Mouse (Mus musculus) heart, embryonic 14.5 days (tissue): ENCODE measurements around the gene Tcap. TPM values are rescaled to one million over a fixed set of nuclear protein-coding genes. Genes with fewer than 3 reads are reported as not detected.

Experiments used
- ATAC-seq: fragments of 200-750 bp; cut with Nextera tagmentation; 2 replicates; pipeline ENCODE4 v1.8.0; 2017; ENCODE audit warnings: low read depth, moderate TSS enrichment; ENCODE audit not compliant: insufficient number of reproducible peaks, insufficient read depth, low FRiP score
- H3K27ac ChIP-seq, 2 experiments: fragments of 200-500 bp in 1 of 2; fragments of 300-500 bp in 1 of 2; sonication (generic) in 1 of 2; replicated peaks in 1 of 2; 2 replicates each; pipeline ENCODE4 v1.5.1; 2012 to 2014; ENCODE audit warnings: low read depth in 2 of 2, low read length in 2 of 2, control low read depth in 1 of 2, mild to moderate bottlenecking in 1 of 2, mixed read lengths in 1 of 2; ENCODE audit not compliant: control insufficient read depth in 1 of 2, insufficient read depth in 1 of 2
- H3K27me3 ChIP-seq: fragments of 300-500 bp; sonication (generic); 2 replicates; pipeline ENCODE4 v1.6.1; 2014; ENCODE audit warnings: mild to moderate bottlenecking, low read length, control low read depth; ENCODE audit not compliant: control insufficient read depth, insufficient read depth
- H3K36me3 ChIP-seq: fragments of 300-500 bp; sonication (generic); 2 replicates; pipeline ENCODE4 v1.6.1; 2014; ENCODE audit warnings: mild to moderate bottlenecking, control low read depth, low read length, mixed read lengths; ENCODE audit not compliant: control insufficient read depth, insufficient read depth
- H3K4me1 ChIP-seq, 2 experiments: fragments of 200-500 bp in 1 of 2; fragments of 300-500 bp in 1 of 2; sonication (generic) in 1 of 2; 2 replicates each; pipeline ENCODE4 v1.6.1; 2012 to 2014; ENCODE audit warnings: low read length in 2 of 2, control low read depth in 1 of 2, mixed read lengths in 1 of 2; ENCODE audit not compliant: control insufficient read depth in 2 of 2, insufficient read depth in 2 of 2
- H3K4me2 ChIP-seq: fragments of 300-500 bp; sonication (generic); 2 replicates; pipeline ENCODE4 v1.6.1; 2014; ENCODE audit warnings: mild to moderate bottlenecking, low read length
- H3K4me3 ChIP-seq, 2 experiments: fragments of 200-500 bp in 1 of 2; fragments of 300-500 bp in 1 of 2; sonication (generic) in 1 of 2; 2 replicates each; pipeline ENCODE4 v1.5.1; 2012 to 2014; ENCODE audit warnings: low read length in 2 of 2, mild to moderate bottlenecking in 2 of 2, control low read depth in 1 of 2, low read depth in 1 of 2, moderate library complexity in 1 of 2; ENCODE audit not compliant: control insufficient read depth in 1 of 2, insufficient read depth in 1 of 2
- H3K9ac ChIP-seq: fragments of 300-500 bp; sonication (generic); 2 replicates; pipeline ENCODE4 v1.6.1; 2014; ENCODE audit warnings: mild to moderate bottlenecking, low read length
- H3K9me3 ChIP-seq: fragments of 300-500 bp; sonication (generic); 2 replicates; pipeline ENCODE4 v1.6.1; 2016; ENCODE audit warnings: low read length, control low read depth; ENCODE audit not compliant: control insufficient read depth
- WGBS: fragments of 180-500 bp; shearing (Covaris S2); extraction: QIAGEN DNeasy Blood & Tissue Kit; methylation state at CpG from one replicate; pipeline ENCODE4 v1.1.7; 2014; 5-methylcytosine and 5-hydroxymethylcytosine counted together
- polyA plus RNA-seq: library from polyadenylated mRNA; unstranded; fragments of >200 nt; fragmentation: Nextera tagmentation; extraction: Ambion mirVana; gene quantifications from 2 replicates; pipeline ENCODE4 v1.2.1, GENCODE M21; 2014

Tcap gene
- polyA plus RNA-seq, 1 experiment from 2014 or later: 178 TPM

DNA sequence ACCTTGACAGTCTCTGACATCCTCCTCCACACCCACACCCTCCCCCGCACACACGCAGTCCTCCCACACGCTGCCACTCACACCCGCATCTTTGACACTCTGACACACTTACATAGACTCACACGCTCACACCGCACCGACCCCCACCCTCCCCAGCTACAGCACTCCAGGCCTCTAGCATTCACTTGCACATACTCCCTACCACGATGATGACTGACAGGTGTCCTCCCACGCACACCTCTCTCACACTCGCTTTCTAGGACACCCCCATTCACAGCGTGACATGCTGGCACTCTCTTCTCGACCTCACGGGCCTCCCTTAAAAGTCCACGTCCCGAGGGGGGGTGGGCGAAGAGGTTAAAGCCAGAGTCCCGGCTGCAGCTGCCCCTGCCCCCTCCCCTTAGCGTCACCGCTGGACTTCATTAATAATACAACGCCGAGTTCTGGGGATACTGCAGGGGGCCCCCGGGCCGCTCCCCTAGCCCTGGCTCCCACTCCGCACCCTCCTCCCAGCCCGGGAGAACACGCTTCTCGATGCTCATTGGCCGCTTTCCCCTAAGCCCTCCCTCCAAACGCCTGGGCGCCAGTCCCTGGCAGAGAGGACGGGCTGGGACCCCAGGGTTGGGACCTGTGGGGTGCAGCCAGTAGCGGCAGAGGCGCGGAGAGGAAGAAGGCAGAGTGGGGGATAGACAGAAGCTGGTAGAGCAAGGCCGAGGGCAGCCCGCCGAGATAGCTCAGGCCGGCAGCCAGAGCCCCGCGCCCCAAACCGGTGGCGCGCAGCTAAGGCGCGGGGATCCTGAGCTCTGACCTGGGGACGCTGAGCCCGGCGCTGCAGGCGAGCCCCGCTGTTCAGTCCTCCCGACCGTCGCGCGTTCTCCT lies 35.3 kb upstream of the Tcap start, which contains the start of gene Ppp1r1b:
Gene Ppp1r1b, plus strand, starts transcription at position 322 of the 879 bp plus-strand sequence.
- Histone ChIP-seq H3K9me3 (no peaks in the 10 kb centered on the region), H3K4me3 (peak within 1 kb of the TSS; percentile 59 to 72), H3K9ac (peak within 1 kb of the TSS; percentile 78), H3K27ac (no peak within 1 kb of the TSS), H3K27me3 (peaks cover 56% of the 10 kb centered on the region), H3K4me1 (peaks cover 17 to 26% of the 10 kb centered on the region in 2 experiments), H3K36me3 (no peaks in the 10 kb centered on the region), H3K4me2 (peak within 1 kb of the TSS; percentile 94)
- under 1% methylated on average over 54 of the region's 55 CpGs for WGBS
- peak; percentile 38; the same call in 1 of the 2 replicates for ATAC-seq

DNA sequence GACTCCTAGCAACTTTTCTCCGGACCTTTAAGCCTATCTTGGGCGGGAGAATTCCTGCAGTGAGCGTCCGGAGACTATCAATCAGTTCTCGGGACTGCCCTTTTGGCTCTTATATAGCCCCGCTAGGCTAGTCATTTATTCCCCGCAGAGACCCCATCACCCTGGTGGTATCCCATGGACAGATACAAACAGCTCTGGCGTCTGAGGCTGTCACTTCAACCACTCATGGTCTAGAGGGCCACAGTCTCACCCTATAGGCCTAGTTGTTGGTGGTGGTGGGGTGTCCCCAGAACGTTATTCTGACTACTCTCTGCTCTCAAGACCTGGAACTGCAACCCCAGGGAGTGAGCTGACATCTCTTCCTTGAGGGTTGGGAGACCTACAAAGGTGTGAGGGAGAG lies 34.3 kb upstream of the Tcap start:
- 10% methylated on average over 9 of the region's 9 CpGs for WGBS
- Histone ChIP-seq H3K27me3 (peaks cover 56% of the 10 kb centered on the region), H3K4me3 (peak overlapping the region; percentile 59 to 72), H3K4me1 (peaks cover 17 to 26% of the 10 kb centered on the region in 2 experiments), H3K27ac (no peak overlapping the region), H3K36me3 (no peaks in the 10 kb centered on the region), H3K4me2 (peak overlapping the region; percentile 94), H3K9me3 (no peaks in the 10 kb centered on the region), H3K9ac (peak overlapping the region; percentile 78)
- ATAC-seq: no peak

DNA sequence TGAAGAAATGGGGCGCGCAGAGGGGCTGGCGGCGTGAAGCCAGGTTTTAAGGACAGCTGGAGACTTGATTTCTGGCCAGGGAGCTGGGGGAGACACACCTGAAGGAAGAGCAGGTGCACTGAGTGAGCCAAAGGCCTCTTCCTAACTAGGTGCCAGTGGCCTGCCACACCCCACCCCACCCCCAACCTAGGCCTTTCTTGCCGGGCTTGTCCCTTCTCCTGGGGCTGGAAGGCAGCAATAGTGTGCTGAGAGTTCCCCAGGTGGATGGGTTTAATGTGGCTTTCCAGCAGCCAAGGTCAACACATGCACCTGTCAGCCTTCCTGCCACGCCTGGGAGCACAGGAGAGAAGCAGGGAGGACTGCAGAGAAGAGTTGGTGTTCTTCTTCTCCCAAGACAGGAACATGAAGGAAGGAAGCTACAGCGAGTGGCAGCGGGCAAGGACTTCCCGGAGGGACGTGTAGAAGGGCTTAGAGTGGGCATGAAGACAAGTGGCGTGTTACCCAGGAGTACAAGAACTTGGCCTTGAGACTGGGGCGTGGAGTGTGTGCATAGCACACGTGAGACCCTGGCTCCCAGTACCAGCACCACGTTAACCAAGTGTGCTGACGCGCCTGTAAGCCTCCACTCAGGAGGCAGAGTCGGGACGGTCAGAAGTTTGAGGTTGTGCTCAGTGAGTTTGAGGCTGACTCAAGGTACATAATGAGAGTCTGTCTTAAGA lies 31.2 kb upstream of the Tcap start:
- Histone ChIP-seq H3K4me1 (peaks cover 17 to 29% of the 10 kb centered on the region in 2 experiments), H3K4me3 (no peak overlapping the region), H3K9ac (no peak overlapping the region), H3K4me2 (no peak overlapping the region), H3K27ac (no peak overlapping the region), H3K27me3 (peaks cover 41% of the 10 kb centered on the region), H3K9me3 (no peaks in the 10 kb centered on the region), H3K36me3 (no peaks in the 10 kb centered on the region)
- no peak for ATAC-seq
- WGBS: 75% methylated on average over 18 of the region's 18 CpGs

DNA sequence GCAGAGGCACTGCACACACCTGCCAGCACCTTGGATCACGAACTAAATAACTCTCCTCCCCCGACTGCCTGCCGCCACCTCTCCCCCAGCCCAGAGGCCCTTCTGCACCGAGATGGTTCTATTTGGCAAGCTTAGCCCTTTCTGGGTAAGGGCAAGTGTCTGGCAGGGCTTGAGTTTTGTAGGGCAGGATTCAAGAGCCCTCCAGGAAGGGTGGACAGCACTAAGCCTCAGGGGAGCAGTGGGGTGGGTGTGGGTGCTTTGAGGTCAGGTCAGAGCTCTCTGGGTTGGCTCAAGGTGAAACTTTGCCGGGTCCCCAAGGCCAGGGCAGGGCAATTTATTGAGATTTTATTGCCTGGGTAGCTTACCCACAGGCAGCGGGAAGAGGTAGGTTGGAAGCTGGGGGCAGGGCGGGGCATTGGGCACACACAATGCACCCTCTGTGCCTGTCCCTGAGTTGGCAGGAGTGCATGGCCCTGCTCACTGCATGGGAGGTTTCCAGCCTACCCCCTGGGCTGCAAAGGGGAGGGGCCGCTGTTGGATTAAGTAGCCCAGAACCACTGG lies 29.9 kb upstream of the Tcap start:
- no peaks in the 10 kb centered on the region for H3K9me3 ChIP-seq
- H3K27me3 ChIP-seq: peaks cover 32% of the 10 kb centered on the region
- no peak overlapping the region for H3K27ac ChIP-seq
- H3K36me3 ChIP-seq: no peaks in the 10 kb centered on the region
- no peak overlapping the region for H3K9ac ChIP-seq
- no peak overlapping the region for H3K4me3 ChIP-seq
- H3K4me1 ChIP-seq: peaks cover 15 to 28% of the 10 kb centered on the region in 2 experiments
- H3K4me2 ChIP-seq: no peak overlapping the region
- WGBS: 46% methylated on average over 8 of the region's 8 CpGs
- no peak for ATAC-seq

DNA sequence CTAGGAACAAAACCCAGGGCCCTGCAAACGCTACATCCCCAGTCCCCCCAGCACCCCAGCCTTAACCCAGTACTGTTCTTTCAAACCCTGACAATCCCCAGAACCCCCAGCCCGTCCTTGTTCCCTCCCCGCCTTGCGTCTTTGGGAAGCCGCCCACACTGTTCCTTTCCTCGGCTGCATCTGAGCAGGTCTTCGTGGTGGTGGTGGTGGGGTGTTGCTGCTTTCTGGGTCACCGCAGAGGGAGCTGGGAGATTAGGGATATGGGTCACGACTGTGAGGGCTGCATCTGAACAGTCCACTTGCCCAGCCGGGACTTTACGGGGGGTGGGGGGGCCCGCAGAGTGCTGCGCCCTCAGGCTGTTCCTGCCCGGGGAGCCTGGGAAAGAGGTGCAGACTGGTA lies 29.2 kb upstream of the Tcap start:
- no peak overlapping the region for H3K27ac ChIP-seq
- peaks cover 29% of the 10 kb centered on the region for H3K27me3 ChIP-seq
- H3K36me3 ChIP-seq: no peaks in the 10 kb centered on the region
- 68% methylated on average over 14 of the region's 14 CpGs for WGBS
- H3K4me3 ChIP-seq: no peak overlapping the region
- ATAC-seq: no peak
- H3K4me2 ChIP-seq: no peak overlapping the region
- H3K4me1 ChIP-seq: peaks cover 17 to 34% of the 10 kb centered on the region in 2 experiments
- no peak overlapping the region for H3K9ac ChIP-seq
- H3K9me3 ChIP-seq: no peaks in the 10 kb centered on the region

DNA sequence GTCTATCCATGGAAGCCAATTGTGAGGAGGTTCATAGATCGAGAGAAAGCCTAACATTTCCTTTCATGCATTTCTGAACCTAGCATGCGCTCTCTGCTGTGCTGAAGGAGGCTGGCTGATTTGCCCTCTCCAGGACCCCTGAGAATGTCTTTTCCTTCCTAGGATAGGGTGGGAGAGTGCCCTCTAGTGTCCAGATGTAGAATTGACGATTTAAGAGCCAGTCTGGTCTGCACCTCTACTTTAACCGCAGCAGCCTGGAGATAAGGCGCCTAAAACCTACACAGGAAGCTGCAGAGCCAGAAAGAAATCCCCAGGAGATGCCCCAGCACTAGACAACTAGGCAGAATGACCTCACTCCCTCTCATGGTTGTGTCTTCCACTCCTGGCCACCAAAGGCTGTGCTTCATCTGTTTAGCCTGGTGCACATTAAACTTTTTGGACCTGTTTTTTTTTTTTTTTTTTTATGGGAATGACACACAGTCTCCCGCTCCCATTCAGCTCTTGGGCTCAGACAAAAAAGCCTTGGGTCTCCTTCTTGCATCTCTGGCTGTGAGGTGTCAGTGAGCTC lies 27.8 kb upstream of the Tcap start:
- peaks cover 16 to 31% of the 10 kb centered on the region in 2 experiments for H3K4me1 ChIP-seq
- H3K9ac ChIP-seq: no peak overlapping the region
- peaks cover 17% of the 10 kb centered on the region for H3K27me3 ChIP-seq
- WGBS: 8% methylated on average over 6 of the region's 6 CpGs
- H3K4me2 ChIP-seq: no peak overlapping the region
- H3K9me3 ChIP-seq: no peaks in the 10 kb centered on the region
- no peak for ATAC-seq
- no peak overlapping the region for H3K4me3 ChIP-seq
- no peaks in the 10 kb centered on the region for H3K36me3 ChIP-seq
- H3K27ac ChIP-seq: no peak overlapping the region
